Mouse (Mus musculus) forebrain, embryonic 16.5 days (tissue): ENCODE results near the gene Tcf7l1. TPM values are rescaled to one million over a fixed set of nuclear protein-coding genes. Genes with fewer than 3 reads are reported as not detected.

Experiments used
- ATAC-seq: fragments of 200-750 bp; cut with Nextera tagmentation; 2 replicates; pipeline ENCODE4 v1.8.0; 2017; ENCODE audit warnings: mild to moderate bottlenecking, moderate library complexity
- H3K27ac ChIP-seq: fragments of 300-500 bp; sonication (generic); 2 replicates; pipeline ENCODE4 v1.5.1; 2014; ENCODE audit warnings: low read length, control low read depth
- H3K27me3 ChIP-seq: fragments of 300-500 bp; sonication (generic); replicated peaks from 2 replicates; pipeline ENCODE4 v1.6.1; 2014; ENCODE audit warnings: low read length; ENCODE audit not compliant: control insufficient read depth, insufficient read depth
- H3K36me3 ChIP-seq: fragments of 300-500 bp; sonication (generic); 2 replicates; pipeline ENCODE4 v1.6.1; 2014; ENCODE audit not compliant: control insufficient read depth, insufficient read depth
- H3K4me1 ChIP-seq: fragments of 300-500 bp; sonication (generic); replicated peaks from 2 replicates; pipeline ENCODE4 v1.6.1; 2014; ENCODE audit warnings: low read length; ENCODE audit not compliant: control insufficient read depth, insufficient read depth
- H3K4me2 ChIP-seq: fragments of 300-500 bp; sonication (generic); 2 replicates; pipeline ENCODE4 v1.6.1; 2014; ENCODE audit warnings: mild to moderate bottlenecking, low read length, control low read depth
- H3K4me3 ChIP-seq: fragments of 300-500 bp; sonication (generic); replicated peaks from 2 replicates; pipeline ENCODE4 v1.5.1; 2014; ENCODE audit warnings: mild to moderate bottlenecking, low read length, control low read depth
- H3K9ac ChIP-seq: fragments of 300-500 bp; sonication (generic); replicated peaks from 2 replicates; pipeline ENCODE4 v1.6.1; 2014; ENCODE audit warnings: low read depth, low read length, control low read depth
- H3K9me3 ChIP-seq: fragments of 300-500 bp; sonication (generic); 2 replicates; pipeline ENCODE4 v1.6.1; 2016; ENCODE audit warnings: low read length; ENCODE audit not compliant: control insufficient read depth
- WGBS: fragments of 180-500 bp; shearing (Covaris S2); extraction: QIAGEN DNeasy Blood & Tissue Kit; methylation state at CpG from one replicate; pipeline ENCODE4 v1.1.7; 2014; 5-methylcytosine and 5-hydroxymethylcytosine counted together
- polyA plus RNA-seq: library from polyadenylated mRNA; unstranded; fragments of >200 nt; fragmentation: Nextera tagmentation; extraction: Ambion mirVana; gene quantifications from 2 replicates; pipeline ENCODE4 v1.2.1, GENCODE M21; 2015

Gene Tcf7l1
- polyA plus RNA-seq, 1 experiment from 2014 or later, result 4.8 TPM

DNA sequence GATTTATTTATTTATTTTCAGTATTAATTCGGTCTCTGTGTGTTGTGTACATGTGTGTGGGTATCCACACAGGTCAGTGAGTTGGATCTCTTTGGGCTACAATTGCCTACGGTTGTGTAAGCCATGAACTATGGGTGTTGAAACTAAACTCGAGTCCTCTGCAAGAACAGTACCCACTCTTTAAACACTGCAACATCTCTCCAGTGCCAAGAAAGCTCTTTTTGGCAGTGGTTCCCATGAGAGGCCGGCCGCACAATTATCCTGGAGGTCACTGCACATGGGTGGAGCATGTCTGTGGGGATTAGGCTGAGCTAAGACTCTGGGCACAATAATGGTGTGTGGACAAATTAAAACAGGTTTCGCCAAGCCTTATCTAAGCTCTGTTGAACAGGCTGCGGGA, 135.6 kb downstream of the Tcf7l1 start:
- Histone ChIP-seq H3K4me3 (no peak overlapping the region), H3K36me3 (no peaks in the 10 kb centered on the region), H3K27ac (no peak overlapping the region), H3K27me3 (no peaks in the 10 kb centered on the region), H3K9me3 (no peaks in the 10 kb centered on the region), H3K4me2 (no peak overlapping the region), H3K9ac (no peak overlapping the region), H3K4me1 (peaks cover 13% of the 10 kb centered on the region)
- ATAC-seq, result peak; percentile 72
- 26% methylated on average over 7 of the region's 7 CpGs for WGBS

- Histone ChIP-seq H3K4me1 (peaks cover 10% of the 10 kb centered on the region), H3K4me3 (no peak overlapping the region), H3K27me3 (no peaks in the 10 kb centered on the region), H3K9me3 (no peaks in the 10 kb centered on the region), H3K27ac (no peak overlapping the region), H3K36me3 (no peaks in the 10 kb centered on the region), H3K9ac (no peak overlapping the region), H3K4me2 (no peak overlapping the region)
- WGBS, result 74% methylated on average over 10 of the region's 10 CpGs
- no peak for ATAC-seq
Observed at GRCm38 (mm10) chr6:72650338-72650851, 138.7 kb downstream of the Tcf7l1 start.

DNA sequence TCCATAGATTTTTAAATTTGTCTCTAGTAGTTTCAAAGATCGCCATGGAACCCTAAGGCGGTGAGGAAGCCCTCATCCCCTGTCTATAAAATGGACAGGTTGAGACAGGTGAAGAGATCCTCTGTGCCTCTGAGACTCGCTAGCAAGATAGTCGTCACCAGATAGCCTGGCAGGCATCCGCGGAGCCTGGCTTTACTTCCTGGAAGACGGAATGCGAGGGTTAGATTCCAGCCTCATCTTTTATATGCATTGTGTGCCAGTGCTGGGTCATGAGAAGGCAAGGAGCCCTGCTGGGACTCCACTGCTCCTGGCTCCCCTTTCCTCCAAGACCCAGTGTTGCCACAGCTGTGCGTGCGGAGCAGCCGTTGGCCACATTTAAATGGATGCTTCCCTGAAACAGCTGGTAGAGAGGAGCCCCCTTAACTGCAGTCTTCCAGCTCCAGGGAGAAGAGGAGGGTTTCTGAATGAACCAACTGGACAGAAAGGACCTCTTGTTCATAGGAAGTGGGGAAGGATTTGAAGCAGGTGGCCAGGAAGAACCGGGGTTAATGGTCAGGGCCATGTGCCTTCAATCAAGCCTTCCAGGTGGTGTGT, 141.0 kb downstream of the Tcf7l1 start:
- Histone ChIP-seq H3K27ac (no peak overlapping the region), H3K36me3 (no peaks in the 10 kb centered on the region), H3K27me3 (no peaks in the 10 kb centered on the region), H3K9me3 (no peaks in the 10 kb centered on the region), H3K4me3 (no peak overlapping the region), H3K4me2 (no peak overlapping the region), H3K9ac (no peak overlapping the region), H3K4me1 (0 out of 2 replicates have a peak, but pooled peaks cover 2% of the 10 kb centered on the region)
- ATAC-seq, result no peak
- 52% methylated on average over 12 of the region's 12 CpGs for WGBS

DNA sequence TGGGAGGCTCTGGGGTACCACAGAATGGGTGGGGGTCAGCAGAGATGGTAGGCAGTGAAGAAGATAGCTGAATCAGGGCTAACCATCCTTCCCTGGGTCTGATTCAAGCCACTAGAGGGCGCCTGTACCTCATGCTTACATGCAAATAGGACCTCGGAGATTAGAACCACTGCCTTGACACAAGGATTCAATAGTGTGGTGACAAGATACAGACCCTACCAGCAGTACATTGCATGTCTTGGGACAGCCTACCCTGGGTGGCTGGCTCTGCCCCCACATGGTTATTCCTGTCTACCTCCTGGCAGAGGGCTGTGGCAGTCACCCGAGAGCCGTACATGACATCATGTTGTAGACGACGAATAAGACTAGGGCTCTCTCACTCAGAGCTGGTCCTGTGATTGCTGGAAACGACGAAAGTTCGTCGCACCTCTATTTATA, 141.7 kb downstream of the Tcf7l1 start:
- no peak overlapping the region for H3K4me3 ChIP-seq
- ATAC-seq, result peak; percentile 70

DNA sequence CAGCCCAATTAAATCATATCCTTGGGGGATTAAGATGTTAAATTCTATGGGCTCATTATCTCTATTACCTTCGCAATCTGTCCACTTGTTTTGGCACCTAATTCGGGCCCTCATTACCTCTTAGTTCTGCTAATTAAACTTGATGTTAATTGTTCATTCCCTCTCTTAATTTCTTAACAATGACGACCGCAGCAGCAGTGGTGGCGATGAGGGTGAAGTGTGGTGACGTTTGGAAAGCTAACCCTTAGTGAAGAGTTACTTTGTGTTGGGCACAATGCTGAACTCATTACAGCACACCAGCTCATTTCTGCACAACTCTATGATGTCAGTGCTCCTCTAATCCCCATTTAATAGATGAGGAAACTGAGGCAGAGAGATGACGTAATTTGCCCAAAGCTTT, 143.7 kb downstream of the Tcf7l1 start:
- H3K27me3 ChIP-seq, result no peaks in the 10 kb centered on the region
- 18% methylated on average over 7 of the region's 7 CpGs for WGBS
- H3K27ac ChIP-seq, result no peak overlapping the region
- ATAC-seq, result peak; percentile 84
- no peak overlapping the region for H3K4me3 ChIP-seq
- H3K9ac ChIP-seq, result no peak overlapping the region
- no peak overlapping the region for H3K4me2 ChIP-seq
- H3K4me1 ChIP-seq, result 0 out of 2 replicates have a peak, but pooled peaks cover 2% of the 10 kb centered on the region
- H3K36me3 ChIP-seq, result no peaks in the 10 kb centered on the region
- H3K9me3 ChIP-seq, result no peaks in the 10 kb centered on the region

More for the DNA sequence above, 141.7 kb downstream of the Tcf7l1 start:
- Histone ChIP-seq H3K9ac (no peak overlapping the region), H3K4me1 (0 out of 2 replicates have a peak, but pooled peaks cover 2% of the 10 kb centered on the region), H3K9me3 (no peaks in the 10 kb centered on the region), H3K36me3 (no peaks in the 10 kb centered on the region), H3K27ac (no peak overlapping the region), H3K4me2 (no peak overlapping the region), H3K27me3 (no peaks in the 10 kb centered on the region)
- 49% methylated on average over 10 of the region's 10 CpGs for WGBS

DNA sequence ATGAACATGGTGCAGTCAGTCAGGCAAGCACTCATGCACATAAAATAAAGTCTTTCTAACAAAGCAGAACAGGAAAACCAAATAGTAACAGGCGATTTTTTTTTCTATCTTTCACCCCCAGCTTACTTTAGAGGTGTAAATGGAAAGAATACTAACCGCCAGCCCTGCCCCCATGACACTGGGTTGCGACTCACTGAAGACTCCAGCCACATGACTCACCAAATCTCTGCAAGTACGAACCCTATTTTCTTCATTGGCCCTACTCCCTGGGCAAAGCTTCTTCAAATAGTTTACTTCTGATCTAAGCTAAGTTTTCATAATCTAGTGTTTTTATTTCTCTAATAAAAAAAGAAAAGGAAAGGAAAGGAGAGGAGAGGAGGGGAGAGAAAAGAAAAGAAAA, 144.5 kb downstream of the Tcf7l1 start:
- ATAC-seq, result no peak
- H3K9me3 ChIP-seq, result no peaks in the 10 kb centered on the region
- no peak overlapping the region for H3K27ac ChIP-seq
- no peak overlapping the region for H3K4me2 ChIP-seq
- 0 out of 2 replicates have a peak, but pooled peaks cover 2% of the 10 kb centered on the region for H3K4me1 ChIP-seq
- no peak overlapping the region for H3K4me3 ChIP-seq
- no peak overlapping the region for H3K9ac ChIP-seq
- no peaks in the 10 kb centered on the region for H3K27me3 ChIP-seq
- 53% methylated on average over 4 of the region's 4 CpGs for WGBS
- no peaks in the 10 kb centered on the region for H3K36me3 ChIP-seq

DNA sequence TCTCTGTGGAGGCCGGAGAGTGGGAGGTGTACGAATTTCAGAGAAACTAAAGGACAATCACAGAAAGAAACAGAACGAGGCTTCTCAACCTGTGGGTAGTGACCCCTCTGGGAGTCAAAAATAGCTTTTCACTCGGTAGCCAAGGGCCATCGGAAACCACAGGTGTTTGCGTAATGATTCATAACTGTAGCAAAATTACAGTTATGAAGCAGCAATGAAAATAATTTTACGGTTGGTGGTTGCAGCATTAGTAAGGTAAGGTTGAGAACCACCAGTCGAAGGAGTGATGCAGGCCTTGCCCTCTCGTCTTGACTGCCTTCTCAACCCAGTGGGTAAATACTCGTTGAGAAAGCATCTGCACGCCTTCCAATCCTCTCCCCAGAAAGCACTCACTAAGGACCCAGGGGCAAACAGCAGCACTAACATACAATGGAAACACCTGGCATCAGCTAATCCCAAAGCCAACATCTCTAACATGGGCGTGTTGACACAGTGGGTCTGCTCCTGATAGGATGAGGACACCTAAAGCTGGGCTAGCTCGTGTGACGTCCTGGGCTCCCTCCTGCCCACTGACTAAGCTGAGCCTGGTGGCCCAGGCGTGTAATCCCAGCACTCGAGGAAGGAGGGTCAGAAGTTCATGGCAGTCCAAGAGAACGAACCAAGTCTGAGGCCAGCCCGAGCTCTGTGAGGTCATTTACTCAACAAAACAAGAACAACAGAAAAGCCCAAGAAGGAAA, 147.7 kb downstream of the Tcf7l1 start:
- H3K9me3 ChIP-seq, result no peaks in the 10 kb centered on the region
- no peak overlapping the region for H3K4me2 ChIP-seq
- no peak for ATAC-seq
- H3K4me3 ChIP-seq, result no peak overlapping the region
- WGBS, result 88% methylated on average over 18 of the region's 18 CpGs
- no peak overlapping the region for H3K27ac ChIP-seq
- no peaks in the 10 kb centered on the region for H3K36me3 ChIP-seq
- no peaks in the 10 kb centered on the region for H3K27me3 ChIP-seq
- H3K4me1 ChIP-seq, result 0 out of 2 replicates have a peak, but pooled peaks cover 2% of the 10 kb centered on the region
- no peak overlapping the region for H3K9ac ChIP-seq

- H3K27me3 ChIP-seq, result no peaks in the 10 kb centered on the region
- no peaks in the 10 kb centered on the region; the same call in 1 of the 2 replicates for H3K4me1 ChIP-seq
- H3K9me3 ChIP-seq, result no peaks in the 10 kb centered on the region
- H3K27ac ChIP-seq, result no peak overlapping the region
- H3K4me2 ChIP-seq, result no peak overlapping the region
- H3K9ac ChIP-seq, result no peak overlapping the region
- H3K36me3 ChIP-seq, result no peaks in the 10 kb centered on the region
- 92% methylated on average over 3 of the region's 3 CpGs for WGBS
- ATAC-seq, result 0 out of 2 replicates have a peak, but pooled peaks have one; percentile 33
- H3K4me3 ChIP-seq, result no peak overlapping the region
Observed at GRCm38 (mm10) chr6:72636940-72637339, 152.1 kb downstream of the Tcf7l1 start.

- Histone ChIP-seq H3K27ac (no peak overlapping the region), H3K9ac (no peak overlapping the region), H3K4me3 (no peak overlapping the region), H3K36me3 (no peaks in the 10 kb centered on the region), H3K4me1 (no peaks in the 10 kb centered on the region; the same call in 1 of the 2 replicates), H3K27me3 (no peaks in the 10 kb centered on the region), H3K9me3 (no peaks in the 10 kb centered on the region), H3K4me2 (no peak overlapping the region)
- ATAC-seq, result peak; percentile 76
- 51% methylated on average over 12 of the region's 12 CpGs for WGBS
Observed at GRCm38 (mm10) chr6:72635760-72636431, 153.2 kb downstream of the Tcf7l1 start.
